Mouse (Mus musculus) spleen, postnatal 0 days (tissue): ENCODE data around the gene Kantr. TPM values are rescaled to one million over a fixed set of nuclear protein-coding genes. Genes with fewer than 3 reads are reported as not detected.

ENCODE experiments used
- polyA plus RNA-seq: library from polyadenylated mRNA; unstranded; fragments of >200 nt; fragmentation: Nextera tagmentation; extraction: Ambion mirVana; gene quantifications from 2 replicates; pipeline ENCODE4 v1.2.1, GENCODE M21; 2015

Kantr gene
- polyA plus RNA-seq, result 7.4 and 8.0 TPM in 2 replicates

GRCm38 (mm10) chrX:152326996-152327688 lies at the start of gene Kantr:
Gene Kantr (minus strand): TSS chrX:152327495.

GRCm38 (mm10) chrX:152368397-152369273 lies 41.3 kb upstream of the Kantr start, which contains the start of gene Gpr173:
Gene Gpr173 (minus strand): TSS chrX:152368704.

GRCm38 (mm10) chrX:152342358-152342901 lies 15.1 kb upstream of the Kantr start, which contains the start of gene Tspyl2:
Gene Tspyl2 (minus strand): TSS chrX:152342425.

Other genes starting within 250 kb of the Kantr start
- 1.5 and 1.9 TPM in 2 replicates for gene Iqsec2, start 183.2 kb downstream of the Kantr start, polyA plus RNA-seq
- 15.4 and 17.0 TPM in 2 replicates for gene Kdm5c, start 94.5 kb downstream of the Kantr start, polyA plus RNA-seq
- 7.7 and 8.2 TPM in 2 replicates for gene Tspyl2, start 14.9 kb upstream of the Kantr start, polyA plus RNA-seq
- gene Gpr173, start 41.2 kb upstream of the Kantr start, polyA plus RNA-seq, result 0.22 and 0.46 TPM in 2 replicates
- gene Cldn34a, start 235.8 kb upstream of the Kantr start, polyA plus RNA-seq, result not detected in 2 replicates